Mouse (Mus musculus): ENCODE data around the gene Tnnc2.

Gene Tnnc2

DNA sequence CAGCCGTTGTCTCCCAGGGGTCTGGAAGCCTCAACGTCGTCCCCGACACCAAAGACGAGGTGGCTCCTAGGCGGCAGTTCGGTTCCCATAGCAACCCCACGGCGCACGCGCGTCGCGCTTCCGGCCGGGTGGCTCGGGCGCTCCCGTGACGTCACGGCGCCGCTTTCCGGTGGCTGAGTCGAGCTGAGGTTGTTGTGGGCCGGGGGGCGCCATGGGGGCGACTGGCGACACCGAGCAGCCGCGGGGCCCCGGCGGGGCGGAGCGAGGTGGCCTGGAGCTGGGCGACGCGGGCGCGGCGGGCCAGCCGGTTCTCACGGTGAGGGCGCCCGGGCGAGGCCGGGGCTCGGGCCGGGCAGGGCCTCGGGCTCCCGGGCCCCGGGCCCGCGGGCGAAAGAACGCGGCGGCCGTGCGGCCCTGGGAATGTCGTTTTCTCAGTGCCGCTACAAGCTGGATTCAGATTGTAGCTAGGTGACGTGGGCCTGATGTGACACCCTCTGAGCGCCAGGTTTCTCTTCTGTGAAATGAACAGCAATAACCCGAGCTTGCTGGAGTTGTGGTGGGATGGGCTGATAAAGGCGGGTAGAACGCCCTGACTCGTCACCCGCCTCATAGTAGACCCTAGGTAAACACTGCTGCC lies 33.8 kb downstream of the Tnnc2 start, which contains the start of the genes Wfdc3 and Dnttip1:
TSS of gene Wfdc3 (minus strand) at position 89 of the 637 bp plus-strand sequence.
TSS of gene Dnttip1 (plus strand) at position 141 of the 637 bp plus-strand sequence.
- in situ Hi-C loops (cut with MboI; ENCODE audit: low sequenced_read_pairs): no loop called here

DNA sequence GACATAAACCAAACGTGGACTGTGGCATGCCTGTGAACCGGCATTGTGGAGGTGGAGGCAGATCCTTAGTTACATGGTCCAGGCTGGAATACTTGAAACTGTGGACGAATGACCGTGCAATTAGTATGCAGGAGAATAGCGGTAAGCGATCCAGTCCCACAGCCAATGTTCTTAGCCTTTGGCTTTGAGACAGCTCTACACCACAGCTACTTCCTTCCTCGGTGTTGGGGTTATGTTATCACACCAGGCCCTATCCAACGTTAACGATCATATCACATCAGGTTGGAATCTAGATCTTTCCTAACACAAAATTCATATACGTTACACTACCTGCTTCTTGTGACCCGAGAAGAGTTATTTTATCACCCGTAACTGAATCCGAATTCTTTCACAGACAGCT lies 34.8 kb downstream of the Tnnc2 start:
- in situ Hi-C loops (cut with MboI; ENCODE audit: low sequenced_read_pairs): no loop called here

DNA sequence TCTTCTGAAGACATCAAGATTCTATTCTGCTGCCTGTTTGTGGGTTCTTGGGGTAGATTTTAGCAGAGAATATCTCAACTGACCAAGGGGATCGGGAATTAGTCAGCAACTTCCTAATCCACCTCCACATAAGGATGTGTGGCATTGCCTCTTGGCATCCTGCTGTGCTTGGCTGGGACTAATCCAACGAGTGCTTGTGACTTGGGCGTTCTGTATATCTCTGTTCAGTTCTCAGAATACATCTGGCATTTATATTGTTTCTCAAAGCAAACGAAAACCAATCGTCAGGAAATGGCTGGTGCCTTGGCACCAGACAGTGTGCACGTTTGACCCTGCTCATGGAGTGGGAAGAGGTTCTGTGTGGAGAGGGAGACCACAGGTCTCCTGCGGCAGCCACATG lies 39.9 kb downstream of the Tnnc2 start:
- in situ Hi-C loops (cut with MboI; ENCODE audit: low sequenced_read_pairs): no loop called here

DNA sequence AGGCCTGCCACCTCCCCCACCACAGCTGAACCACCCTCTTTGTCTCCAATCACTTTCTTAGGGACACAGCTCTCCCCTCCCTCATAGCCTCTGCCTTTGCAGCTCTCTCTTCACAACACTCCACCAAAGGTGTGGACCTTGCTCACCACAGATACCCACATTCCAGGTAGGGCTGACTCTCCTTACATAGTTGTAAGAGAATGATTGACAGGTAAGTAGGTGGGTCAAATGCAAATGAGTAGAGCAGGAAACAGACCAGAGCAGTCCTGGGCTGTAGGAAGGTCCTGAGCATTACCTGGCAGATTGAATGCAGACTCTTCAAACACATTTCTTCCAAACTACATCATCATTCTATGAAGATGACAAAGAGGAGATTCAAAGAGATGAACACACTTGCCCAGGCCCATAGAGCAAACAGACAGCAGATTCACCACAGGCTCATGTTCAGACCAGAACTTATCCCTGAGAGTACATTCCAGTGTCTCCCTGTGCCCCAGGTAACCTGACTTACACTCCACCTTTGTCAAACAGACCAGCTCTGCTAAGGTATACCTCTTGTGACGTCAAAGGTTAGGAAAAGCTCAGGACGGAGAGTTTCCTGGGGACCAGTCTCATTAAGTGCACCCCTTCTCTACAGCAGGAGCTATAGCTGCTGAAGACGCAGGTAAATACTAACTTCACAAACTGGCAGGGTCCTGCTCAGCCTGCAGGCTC lies 42.2 kb downstream of the Tnnc2 start:
- in situ Hi-C loops (cut with MboI; ENCODE audit: low sequenced_read_pairs): no loop called here

DNA sequence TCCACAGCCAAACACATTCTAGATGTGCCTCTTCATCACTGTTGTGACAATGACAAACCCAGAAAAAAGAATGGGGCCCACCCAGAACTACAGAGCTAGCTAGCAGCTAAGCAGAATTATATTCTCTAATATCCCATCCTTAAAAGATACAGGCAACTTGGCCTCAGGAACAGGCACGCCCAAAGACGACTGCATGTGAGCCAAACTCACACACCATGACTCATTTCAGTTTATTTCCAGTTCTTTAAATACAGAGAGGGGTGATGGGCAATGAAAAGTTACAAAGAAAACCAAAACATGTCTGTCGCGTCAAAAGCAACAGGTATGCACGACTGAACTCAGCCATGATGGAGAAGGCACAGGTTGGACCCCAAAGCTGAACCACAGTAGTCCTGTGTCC lies 44.3 kb downstream of the Tnnc2 start:
- in situ Hi-C loops (cut with MboI; ENCODE audit: low sequenced_read_pairs): no loop called here

DNA sequence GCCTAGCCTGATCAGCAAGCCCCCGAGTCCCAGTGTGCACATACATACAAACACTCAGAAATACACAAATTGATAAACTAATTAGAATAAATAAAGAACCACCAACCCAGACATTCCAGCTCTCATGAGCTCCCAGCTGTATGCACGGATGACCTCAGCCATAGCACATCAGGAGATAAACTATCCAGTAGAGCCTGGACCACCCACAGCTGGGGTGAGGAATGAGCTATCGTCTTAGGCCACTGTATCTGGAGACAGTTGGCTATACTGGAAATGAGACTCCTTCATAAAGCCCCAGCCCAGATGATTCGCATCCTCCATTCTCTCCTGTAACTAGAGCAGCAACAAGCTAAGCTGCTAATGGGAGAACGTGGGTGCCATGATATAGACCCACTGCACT lies 44.9 kb downstream of the Tnnc2 start:
- in situ Hi-C loops (cut with MboI; ENCODE audit: low sequenced_read_pairs): no loop called here

DNA sequence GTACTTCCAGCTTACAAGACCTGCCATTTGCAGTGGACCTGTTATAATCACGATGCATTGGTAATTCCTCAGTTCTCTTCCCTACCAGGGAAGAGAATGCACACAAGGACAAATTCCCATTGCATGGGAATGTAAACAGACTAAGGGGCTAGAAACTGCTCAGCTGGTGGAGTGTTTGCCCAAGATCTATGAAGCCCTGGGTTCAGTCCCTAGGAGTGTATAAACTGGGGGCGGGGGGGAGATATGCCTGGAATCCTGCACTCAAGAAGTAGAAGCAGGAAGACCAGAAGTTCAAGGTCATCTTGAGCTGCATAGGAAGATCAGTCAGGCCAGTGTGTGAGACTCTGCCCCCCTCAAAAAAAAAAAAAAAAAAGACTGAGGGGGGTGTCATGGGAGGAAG lies 46.5 kb downstream of the Tnnc2 start:
- in situ Hi-C loops (cut with MboI; ENCODE audit: low sequenced_read_pairs): no loop called here

DNA sequence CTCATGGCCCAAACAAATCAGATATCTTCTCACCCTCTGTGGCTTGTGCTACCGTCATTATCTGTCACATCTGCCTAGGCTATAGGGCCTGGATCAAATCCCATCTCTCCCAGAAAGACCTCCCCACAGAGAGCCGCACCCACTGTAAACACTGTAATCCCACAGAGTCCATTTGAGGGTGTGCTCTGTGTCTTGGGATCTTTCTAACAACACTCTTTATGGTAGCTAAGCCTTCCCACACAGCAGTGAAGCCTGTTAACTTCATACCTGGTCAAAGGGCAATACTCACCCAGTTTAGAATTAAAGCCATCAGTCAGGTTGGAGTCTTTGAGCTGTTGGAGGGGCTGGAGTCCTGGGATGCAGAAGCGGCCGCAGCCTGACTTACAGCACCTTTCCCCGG lies 48.0 kb downstream of the Tnnc2 start:
- in situ Hi-C loops (cut with MboI; ENCODE audit: low sequenced_read_pairs): no loop called here
